Mouse (Mus musculus) c-Kit-positive CD71-positive TER-119-positive erythroid progenitor cells, embryonic 14.5 days (primary cell): Measurements from ENCODE around the gene Susd4.

Experiments
- DNase-seq: peaks from one replicate; pipeline ENCODE4 v3.0.0-alpha.2; 2013; ENCODE audit warnings: low spot score

Susd4 gene

GRCm38 (mm10) chr1:182787030-182787429, 23.4 kb downstream of the Susd4 start:
- no peak for DNase-seq

DNA sequence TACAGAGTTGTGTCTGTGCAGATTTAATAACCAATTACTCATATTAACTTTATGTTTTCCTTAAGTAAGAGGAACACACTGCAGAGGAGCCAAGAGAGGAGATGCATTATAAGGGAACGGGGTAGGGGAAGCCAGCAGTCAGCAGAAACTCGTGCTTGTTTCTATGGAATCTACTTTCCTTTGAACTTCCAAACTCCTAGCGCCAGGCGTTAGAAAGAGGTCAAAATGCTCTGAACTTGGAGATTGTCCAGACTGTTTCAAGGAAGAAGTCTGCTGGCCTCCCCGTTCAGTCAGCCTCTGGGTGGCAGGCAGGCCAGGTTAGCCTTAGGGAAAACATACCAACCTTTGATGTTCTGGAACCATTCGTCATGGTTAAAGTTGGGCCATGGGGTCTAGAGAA, 25.2 kb downstream of the Susd4 start:
- DNase-seq: no peak

- DNase-seq: peak; percentile 3
These were observed 28.9 kb downstream of the Susd4 start for GRCm38 (mm10) chr1:182792521-182793071.

- no peak for DNase-seq
These were observed 30.6 kb downstream of the Susd4 start for GRCm38 (mm10) chr1:182794221-182794620.

- no peak for DNase-seq
These were observed 31.0 kb downstream of the Susd4 start for GRCm38 (mm10) chr1:182794628-182795027.

DNA sequence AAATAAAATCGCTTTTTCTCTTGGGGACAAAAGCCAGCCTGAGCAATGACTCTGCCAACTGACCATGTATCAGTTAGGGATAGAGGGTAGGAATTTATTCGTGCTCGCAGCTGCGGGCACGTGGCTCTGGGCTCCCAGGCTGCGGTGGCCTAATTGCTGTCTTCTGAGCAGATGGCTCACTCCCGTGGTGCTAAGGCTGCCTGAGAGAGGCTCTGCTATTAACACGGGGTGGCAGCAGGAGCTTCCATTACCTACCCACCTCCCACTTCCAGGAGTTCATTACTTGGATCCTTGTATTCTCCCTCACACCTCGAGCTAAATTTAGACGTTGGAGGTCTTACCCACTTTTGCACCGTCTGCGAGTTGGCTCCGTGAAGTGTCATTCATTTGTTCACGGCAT, 33.4 kb downstream of the Susd4 start:
- no peak for DNase-seq

GRCm38 (mm10) chr1:182801590-182801989, 37.9 kb downstream of the Susd4 start:
- no peak for DNase-seq

DNA sequence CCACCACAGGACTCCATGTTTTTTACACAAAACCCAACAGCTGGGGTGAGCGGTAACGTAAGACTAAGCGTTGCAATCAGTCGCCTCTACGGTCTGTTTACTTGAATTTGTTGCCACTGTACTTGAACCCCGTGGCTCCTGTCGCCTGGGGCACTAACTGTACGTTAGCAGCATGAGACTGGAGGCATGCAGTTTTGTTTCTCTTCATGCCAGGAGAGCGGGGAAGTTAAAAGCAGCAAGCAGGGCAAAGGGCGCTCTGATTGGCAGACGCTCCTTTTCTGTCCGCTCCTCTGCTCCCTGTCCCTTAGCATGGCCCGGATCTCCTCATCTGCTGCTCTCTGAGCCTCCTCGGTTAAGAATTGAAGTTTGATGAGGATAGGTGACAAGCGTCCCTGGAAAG, 39.2 kb downstream of the Susd4 start:
- DNase-seq: no peak

GRCm38 (mm10) chr1:182813991-182814390, 50.3 kb downstream of the Susd4 start:
- DNase-seq: no peak

DNA sequence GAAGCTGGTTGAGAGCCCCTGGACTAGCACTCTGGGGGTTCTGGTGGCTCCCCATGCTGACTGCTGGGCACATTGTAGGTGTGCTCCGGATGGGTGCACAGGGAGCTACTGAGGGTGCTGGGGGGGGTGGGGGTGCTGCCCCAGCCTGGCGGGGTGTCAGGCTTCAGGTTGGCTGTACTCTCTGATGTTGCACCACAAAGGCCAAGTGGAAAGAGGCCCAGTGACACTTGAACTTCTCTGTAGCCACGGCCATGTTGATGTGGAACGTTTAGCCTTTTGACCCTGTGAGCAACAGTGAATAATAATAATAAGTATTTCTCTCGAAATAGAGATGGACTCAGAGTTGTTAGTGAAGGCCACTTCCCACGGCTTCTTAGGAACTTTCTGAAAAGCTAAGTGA, 50.9 kb downstream of the Susd4 start:
- no peak for DNase-seq

DNA sequence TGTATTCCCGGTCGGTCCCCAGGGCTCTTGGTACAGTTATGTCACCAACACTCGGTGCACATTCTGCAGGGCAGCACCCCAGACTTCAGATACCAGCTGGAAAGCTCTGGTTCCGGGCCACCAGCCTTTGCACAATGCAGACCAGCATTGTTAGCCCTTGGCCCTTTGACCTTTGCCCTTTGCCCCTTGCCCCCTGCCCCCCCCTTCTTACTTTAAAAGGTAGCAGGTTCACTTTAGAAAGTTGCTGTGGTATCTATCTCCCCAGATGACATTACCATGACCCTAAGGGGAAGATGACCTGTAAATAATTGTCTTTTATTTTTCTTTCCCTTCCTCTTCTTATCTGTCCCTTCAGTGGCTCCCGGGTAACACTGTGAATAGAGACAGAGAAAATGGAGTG, 53.4 kb downstream of the Susd4 start:
- no peak for DNase-seq

DNA sequence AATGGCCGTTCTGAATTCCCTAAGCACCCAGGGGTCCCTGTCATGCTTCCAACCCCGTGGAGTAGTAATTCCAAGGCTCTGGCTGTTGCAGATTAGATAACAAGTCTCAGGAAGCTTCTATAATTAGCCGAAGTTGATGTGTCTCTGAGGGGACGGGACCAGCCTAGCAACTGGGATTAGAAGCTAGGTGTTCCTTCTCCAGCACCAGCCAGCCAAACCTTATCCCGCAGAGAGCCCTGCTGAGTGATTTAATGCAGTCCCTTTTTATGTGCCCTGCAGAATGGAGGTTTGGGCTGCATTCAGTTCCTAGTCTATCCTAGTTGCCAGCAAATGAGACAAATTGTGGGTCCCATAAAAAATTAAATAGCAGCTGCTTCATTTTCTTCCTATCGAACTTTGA, 54.0 kb downstream of the Susd4 start:
- no peak for DNase-seq

DNA sequence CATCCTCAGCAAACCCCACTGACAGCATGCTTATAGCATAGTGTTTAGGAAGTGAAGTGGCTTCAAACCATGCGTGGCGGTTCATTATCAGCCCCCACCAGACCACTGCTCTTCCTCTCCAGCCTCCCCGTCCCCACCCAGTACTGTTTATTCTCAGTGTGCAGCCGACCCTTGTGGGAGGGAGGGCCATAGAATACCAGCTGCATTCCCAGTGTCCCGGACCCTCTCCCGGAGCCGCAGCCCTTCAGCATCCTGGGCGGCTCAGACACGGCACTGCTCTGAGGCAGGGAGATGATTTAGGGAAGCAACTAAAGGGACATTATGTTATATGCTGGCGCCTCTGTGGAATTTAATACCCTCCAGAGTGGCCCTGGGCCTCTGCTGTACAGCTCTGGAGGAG, 55.3 kb downstream of the Susd4 start:
- no peak for DNase-seq

DNA sequence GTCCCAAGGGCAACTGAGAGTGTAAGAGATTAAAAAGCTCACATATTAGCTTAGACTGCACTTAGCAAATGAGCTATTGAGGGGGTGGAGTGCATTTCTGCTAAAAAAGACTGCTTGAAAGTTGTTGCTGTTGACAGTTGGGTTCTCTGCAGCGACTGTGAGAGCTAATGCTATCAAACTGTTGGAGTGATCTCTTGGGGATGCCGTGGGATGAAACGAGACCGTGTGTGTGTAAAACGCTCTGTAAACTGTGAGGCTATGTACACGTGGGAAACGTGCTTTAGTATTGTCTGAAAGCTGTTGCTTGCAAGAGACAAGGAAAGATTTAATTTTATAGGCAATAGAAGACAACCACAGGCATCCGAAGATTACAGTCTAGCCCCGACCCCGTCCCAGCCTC, 59.1 kb downstream of the Susd4 start:
- no peak for DNase-seq

DNA sequence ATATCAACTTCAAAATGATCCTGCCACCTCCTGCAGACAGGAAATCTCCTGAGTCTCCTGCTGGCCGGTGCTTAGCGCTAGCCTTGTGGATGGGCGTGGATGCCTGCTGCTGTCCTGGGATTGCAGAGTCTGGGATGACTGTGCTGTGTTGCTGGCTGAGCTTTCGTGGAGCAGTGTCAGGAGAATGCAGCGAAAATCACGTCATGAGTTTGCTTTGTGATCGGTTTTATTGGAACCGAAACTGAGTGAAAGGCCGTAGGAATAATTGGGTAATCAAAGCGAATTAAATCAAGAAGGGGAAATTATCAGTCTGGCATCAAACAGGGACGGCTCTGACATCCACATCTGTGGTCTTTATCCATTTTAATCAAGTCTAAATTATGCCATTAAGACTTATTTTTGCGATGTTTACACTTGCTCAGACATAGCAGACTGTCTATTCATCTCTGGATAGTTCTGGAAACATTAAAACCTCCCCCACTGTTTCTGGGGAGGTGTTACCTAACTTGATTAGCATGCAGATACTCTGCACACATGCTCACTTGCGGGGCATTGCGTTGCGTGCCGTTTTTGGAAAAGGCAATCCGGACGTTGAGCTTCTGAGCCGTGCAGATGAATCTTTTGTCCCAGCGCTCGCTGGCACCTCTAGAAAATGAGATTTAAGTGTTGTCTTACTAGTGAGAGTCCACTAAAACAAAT, 60.2 kb downstream of the Susd4 start:
- DNase-seq: no peak

DNA sequence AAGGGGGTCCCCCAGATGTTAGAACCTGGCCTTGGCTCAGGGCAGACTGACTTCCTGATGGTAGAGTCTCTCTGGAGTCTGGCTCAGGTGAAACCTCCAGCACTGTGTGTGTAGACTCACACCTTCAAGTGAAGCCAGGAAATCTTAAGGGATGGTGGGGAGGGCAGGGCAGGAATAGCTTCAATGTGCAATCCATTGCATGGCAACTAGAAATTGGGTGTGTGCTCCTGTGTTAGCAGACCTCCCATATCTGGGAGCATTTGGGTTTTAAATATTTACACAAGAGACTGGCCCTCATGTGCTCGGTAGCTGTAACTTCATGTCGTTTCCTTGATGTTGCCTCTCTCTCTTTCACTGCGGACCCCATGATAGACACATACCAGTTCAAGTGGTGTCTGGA, 62.9 kb downstream of the Susd4 start:
- no peak for DNase-seq

DNA sequence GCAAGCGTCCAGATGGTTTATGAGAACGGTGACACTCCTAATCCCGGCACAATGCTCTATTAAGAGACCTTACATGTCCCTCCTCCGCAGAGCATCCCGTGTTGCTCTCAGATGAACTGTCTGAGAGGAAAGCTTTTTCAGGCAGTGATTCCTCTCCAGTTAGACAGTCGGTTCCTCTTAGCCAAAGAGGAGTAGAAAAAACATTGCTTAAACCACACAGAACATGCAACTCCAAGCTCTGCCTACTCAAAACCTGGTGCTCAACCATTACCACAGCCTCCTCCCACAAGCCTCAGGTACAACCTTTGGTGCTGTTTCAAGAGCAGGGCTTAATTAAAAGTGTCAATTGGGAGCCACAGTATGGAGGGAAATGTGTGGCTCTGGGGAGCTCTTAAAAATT, 74.4 kb downstream of the Susd4 start:
- DNase-seq: no peak

DNA sequence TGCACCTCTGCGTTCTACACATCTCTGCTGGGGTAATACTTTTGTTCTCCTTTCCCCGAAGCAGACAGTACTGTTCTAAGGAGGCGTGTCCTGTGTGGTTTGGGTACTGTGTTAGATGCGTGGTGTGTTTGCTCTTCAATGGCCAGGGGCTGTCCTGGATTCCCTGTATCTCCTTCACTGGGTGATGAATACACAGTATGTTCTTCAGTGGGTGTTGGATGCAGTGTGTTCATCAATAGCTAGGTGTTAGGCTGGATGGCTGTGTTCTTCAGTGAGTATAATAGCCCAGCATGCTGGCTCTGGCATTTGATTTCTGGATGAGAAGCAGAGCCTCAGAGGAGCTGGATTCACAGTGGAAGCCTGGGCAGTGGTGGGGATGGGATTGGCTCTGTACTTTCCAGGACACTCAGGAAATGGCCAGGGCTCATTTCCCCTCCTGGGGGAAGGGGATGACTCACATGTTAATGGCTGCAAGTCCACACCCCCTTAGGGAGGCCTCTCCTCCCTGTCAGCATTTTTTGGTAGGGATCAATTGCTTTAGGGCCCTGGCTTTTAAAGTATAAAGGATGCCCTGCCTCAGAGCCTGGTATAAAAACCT, 75.8 kb downstream of the Susd4 start:
- no peak for DNase-seq

GRCm38 (mm10) chr1:182840011-182840410, 76.4 kb downstream of the Susd4 start:
- DNase-seq: no peak

DNA sequence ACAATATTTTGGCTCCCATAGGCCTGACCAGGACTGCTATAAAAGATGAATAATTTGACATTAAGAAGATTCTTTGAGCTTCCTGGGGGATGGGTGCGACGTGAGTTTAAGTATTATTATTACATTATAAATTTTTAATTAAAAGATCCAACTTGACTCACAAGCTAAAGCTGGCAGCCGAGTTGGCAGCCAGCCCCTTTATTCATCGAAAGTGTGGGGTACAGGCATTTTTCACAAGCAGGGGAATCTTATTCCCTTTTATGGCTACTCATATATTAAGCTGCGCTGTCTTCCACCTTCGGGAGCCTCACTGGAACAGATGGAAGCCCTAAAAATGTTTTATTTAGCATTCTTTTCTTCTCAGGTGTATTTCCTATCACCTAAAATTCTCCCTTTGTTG, 76.9 kb downstream of the Susd4 start:
- no peak for DNase-seq

DNA sequence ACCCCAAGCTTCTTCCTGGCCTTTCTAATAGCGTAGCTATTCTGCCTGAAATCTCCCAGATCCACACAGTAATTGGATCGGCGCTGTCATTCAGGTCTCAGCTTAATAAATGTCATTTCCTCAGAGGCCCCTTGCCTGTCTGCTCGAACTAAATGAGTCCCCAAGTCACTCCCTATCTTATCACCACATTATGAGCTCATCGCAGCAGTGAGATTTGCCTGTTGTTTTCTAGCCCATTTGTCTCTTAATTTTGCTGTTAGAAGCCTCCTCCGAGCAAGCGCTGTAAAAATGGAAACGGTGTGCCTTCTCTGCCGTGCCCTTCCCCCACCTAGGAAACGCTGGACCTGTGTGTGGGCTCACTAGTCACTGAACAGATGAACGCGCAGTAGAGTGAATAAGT, 85.9 kb downstream of the Susd4 start:
- no peak for DNase-seq

- no peak for DNase-seq
These were observed 86.4 kb downstream of the Susd4 start for GRCm38 (mm10) chr1:182850080-182850479.

GRCm38 (mm10) chr1:182852158-182852557, 88.5 kb downstream of the Susd4 start:
- DNase-seq: no peak

DNA sequence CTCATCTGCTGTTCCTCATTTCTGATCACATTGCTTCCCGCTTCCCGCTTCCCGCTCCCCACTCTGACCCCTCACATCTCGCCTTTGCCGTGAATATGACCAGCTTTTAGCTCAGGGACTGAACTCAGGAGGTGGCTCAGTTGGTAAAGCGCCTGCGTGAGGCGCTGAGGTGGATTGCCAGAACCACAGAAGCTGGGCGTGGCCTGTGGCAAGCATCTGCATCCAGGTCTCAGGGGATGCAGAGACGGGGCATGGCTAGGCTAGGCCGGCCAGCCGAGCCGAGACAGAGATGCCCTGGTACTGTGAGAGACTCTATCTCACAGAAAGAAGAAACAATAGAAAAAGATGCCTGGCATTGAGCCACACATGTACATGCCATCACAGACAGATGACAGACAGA, 93.0 kb downstream of the Susd4 start:
- no peak for DNase-seq
